In genomic region chr13:39441799-39442198, GRCm38 (mm10) we compare ENCODE assay signal across 24 mouse cellular contexts.
DNase-seq lines count a peak whose midpoint lies in the region; ATAC-seq and TF ChIP-seq lines count a peak whose summit lies in the region.
"Had no signal": no experiment of that assay in that cellular context is flagged by ENCODE, and none has a peak within 500 bp of the region (broad histone marks: within the 10 kb centered on the region; RNA-seq: fewer than 3 reads in every experiment).

No protein-coding gene starts in this region.

- H3K4me2 ChIP-seq in liver, postnatal 0 days (ENCODE audit: low read depth, low read length) = no peak overlapping the region
- H3K4me2 ChIP-seq in forebrain, embryonic 16.5 days (ENCODE audit: low read length) = no peak overlapping the region
- H3K4me2 ChIP-seq: embryonic facial prominence, embryonic 13.5 days; embryonic facial prominence, embryonic 15.5 days; forebrain, embryonic 12.5 days had no signal

- H3K4me3 ChIP-seq in liver, adult 2 months (ENCODE audit: insufficient read depth, low read depth, low read length) = peak overlapping the region; percentile 53
- H3K4me3 ChIP-seq in liver, postnatal 0 days (ENCODE audit: low read depth, low read length) = no peak overlapping the region
- peak overlapping the region; percentile 60 for H3K4me3 ChIP-seq in testis, adult 2 months (ENCODE audit: control insufficient read depth, low read depth, low read length)
- no peak overlapping the region for H3K4me3 ChIP-seq in forebrain, embryonic 16.5 days (replicated peaks; ENCODE audit: low read length)
- H3K4me3 ChIP-seq: embryonic facial prominence, embryonic 13.5 days; embryonic facial prominence, embryonic 15.5 days; erythroblast, embryonic 14.5 days; forebrain, embryonic 10.5 days; forebrain, embryonic 12.5 days had no signal

- peaks cover 17% of the 10 kb centered on the region for H3K4me1 ChIP-seq in liver, adult 2 months (ENCODE audit: control insufficient read depth, insufficient read depth, low read length)
- H3K4me1 ChIP-seq in liver, postnatal 0 days (ENCODE audit: insufficient read depth) = no peaks in the 10 kb centered on the region
- peaks cover 3% of the 10 kb centered on the region for H3K4me1 ChIP-seq in testis, adult 2 months (ENCODE audit: control insufficient read depth, insufficient read depth, low read length)
- H3K4me1 ChIP-seq in forebrain, embryonic 16.5 days (replicated peaks; ENCODE audit: control insufficient read depth, insufficient read depth, low read length) = no peaks in the 10 kb centered on the region
- H3K4me1 ChIP-seq: embryonic facial prominence, embryonic 13.5 days; forebrain, embryonic 10.5 days; forebrain, embryonic 12.5 days had no signal

- no peak for TF ChIP-seq POLR2A in liver, adult 2 months (IDR thresholded peaks at IDR 0.05; ENCODE audit: extremely low read depth, insufficient read depth, low read length)
- no peak for TF ChIP-seq POLR2A in testis, adult 2 months (IDR thresholded peaks at IDR 0.05; ENCODE audit: control insufficient read depth, low read depth, low read length)

- no peak for TF ChIP-seq CTCF in liver, adult 2 months (IDR thresholded peaks at IDR 0.05; ENCODE audit: low read depth, low read length)
- no peak for TF ChIP-seq CTCF in liver, postnatal 0 days (IDR thresholded peaks at IDR 0.05; ENCODE audit: low read depth)
- no peak for TF ChIP-seq CTCF in testis, adult 2 months (IDR thresholded peaks at IDR 0.05; ENCODE audit: control insufficient read depth, insufficient read depth, insufficient replicate concordance, low read depth, low read length)

- peak overlapping the region; percentile 28 for H3K9ac ChIP-seq in liver, adult 2 months (ENCODE audit: low read depth, low read length)
- H3K9ac ChIP-seq in liver, postnatal 0 days (replicated peaks) = no peak overlapping the region
- no peak overlapping the region for H3K9ac ChIP-seq in forebrain, embryonic 16.5 days (replicated peaks; ENCODE audit: low read depth, low read length)
- H3K9ac ChIP-seq: embryonic facial prominence, embryonic 13.5 days; embryonic facial prominence, embryonic 15.5 days; forebrain, embryonic 12.5 days; forebrain, postnatal 0 days had no signal

- intact Hi-C loops in left cerebral cortex, postnatal 25 days (cut with DNase I) = loop anchor here (2.0 to 5.0 kb wide), 2 partner anchors 259 to 1307 kb away; no protein-coding TSS in a partner anchor

- peaks cover 2% of the 10 kb centered on the region; the same call in 1 of the 2 replicates for H3K36me3 ChIP-seq in liver, adult 2 months (ENCODE audit: control insufficient read depth, insufficient read depth, low read length)
- H3K36me3 ChIP-seq in liver, postnatal 0 days (replicated peaks; ENCODE audit: insufficient read depth, low read length) = no peaks in the 10 kb centered on the region
- no peaks in the 10 kb centered on the region for H3K36me3 ChIP-seq in testis, adult 2 months (ENCODE audit: control insufficient read depth, insufficient read depth, low read length)
- no peaks in the 10 kb centered on the region for H3K36me3 ChIP-seq in forebrain, embryonic 16.5 days (ENCODE audit: control insufficient read depth, insufficient read depth)
- H3K36me3 ChIP-seq: embryonic facial prominence, embryonic 13.5 days; embryonic facial prominence, embryonic 15.5 days; forebrain, embryonic 10.5 days; forebrain, embryonic 12.5 days had no signal

- 47% methylated on average over 13 of the region's 13 CpGs for WGBS in liver, adult 2 months
- 81% methylated on average over 13 of the region's 13 CpGs for WGBS in liver, postnatal 0 days (ENCODE audit: insufficient replicate concordance)
- WGBS in forebrain, embryonic 16.5 days = 94% methylated on average over 13 of the region's 13 CpGs

- H3K27ac ChIP-seq in liver, adult 2 months (replicated peaks; ENCODE audit: insufficient read depth, low read depth, low read length) = peak overlapping the region; percentile 78
- no peak overlapping the region for H3K27ac ChIP-seq in liver, postnatal 0 days (ENCODE audit: low read depth)
- no peak overlapping the region for H3K27ac ChIP-seq in testis, adult 2 months (ENCODE audit: control insufficient read depth, insufficient read depth, low read depth, low read length)
- H3K27ac ChIP-seq in forebrain, embryonic 16.5 days (ENCODE audit: low read length) = no peak overlapping the region
- H3K27ac ChIP-seq: embryonic facial prominence, embryonic 13.5 days; embryonic facial prominence, embryonic 15.5 days; forebrain, embryonic 10.5 days; forebrain, embryonic 12.5 days had no signal

- no peaks in the 10 kb centered on the region for H3K9me3 ChIP-seq in liver, postnatal 0 days (ENCODE audit: low read length)
- H3K9me3 ChIP-seq in forebrain, embryonic 16.5 days (ENCODE audit: control insufficient read depth, low read length) = no peaks in the 10 kb centered on the region
- H3K9me3 ChIP-seq: embryonic facial prominence, embryonic 13.5 days; embryonic facial prominence, embryonic 15.5 days; forebrain, embryonic 10.5 days; forebrain, embryonic 12.5 days had no signal

- no peak for ATAC-seq in liver, postnatal 0 days
- ATAC-seq in forebrain, embryonic 16.5 days = no peak

- TF ChIP-seq EP300 in liver, postnatal 0 days (IDR thresholded peaks at IDR 0.05; ENCODE audit: low read depth) = no peak

- DNase-seq in liver, adult 2 months (ENCODE audit: extremely low read depth, low read depth, low spot score) = peak; percentile 93
- DNase-seq in liver, postnatal 0 days = no peak
- DNase-seq in testis, postnatal 10 days (ENCODE audit: low spot score) = no peak
- peak; percentile 11 for DNase-seq in 416B (ENCODE audit: low read depth)
- DNase-seq in testis, postnatal 14 days (ENCODE audit: low spot score) = peak; percentile 18
- DNase-seq in left cerebral cortex, postnatal 25 days (ENCODE audit: low spot score in 2 of 2) = no peak
- DNase-seq: adrenal gland, adult 2 months; adrenal gland, postnatal 10 days; adrenal gland, postnatal 25 days; cerebellum, adult 11 months; cerebellum, adult 18-20 months; cerebellum, adult 8-10 months; cerebellum, adult 9-11 months; cerebellum, postnatal 14 days; cerebellum, postnatal 36 days; embryo, embryonic 11 days; forebrain, postnatal 0 days had no signal

- H3K27me3 ChIP-seq in liver, adult 2 months (ENCODE audit: control insufficient read depth, insufficient read depth, low read length) = no peaks in the 10 kb centered on the region
- no peaks in the 10 kb centered on the region for H3K27me3 ChIP-seq in liver, postnatal 0 days (ENCODE audit: insufficient read depth, low read length)
- H3K27me3 ChIP-seq in testis, adult 2 months (ENCODE audit: control insufficient read depth, insufficient read depth, low read length) = no peaks in the 10 kb centered on the region
- peaks cover 6% of the 10 kb centered on the region; the same call in 1 of the 2 replicates for H3K27me3 ChIP-seq in forebrain, embryonic 16.5 days (replicated peaks; ENCODE audit: control insufficient read depth, insufficient read depth, low read length)
- H3K27me3 ChIP-seq: embryonic facial prominence, embryonic 13.5 days; embryonic facial prominence, embryonic 15.5 days had no signal

- no peaks in the 10 kb centered on the region; the same call in 1 of the 2 replicates for H3K79me2 ChIP-seq in liver, adult 2 months (ENCODE audit: control insufficient read depth, insufficient read depth, low read length)

Comparison
In these comparisons a context has a peak if more than half of its experiments do, and no peak if none do; other contexts are left out.
1. DNase-seq: peak in liver, adult 2 months (single experiment), 416B (single experiment) and testis, postnatal 14 days (single experiment); none in liver, postnatal 0 days (single experiment), testis, postnatal 10 days (single experiment) and left cerebral cortex, postnatal 25 days (0 of 2).
2. H3K4me3 ChIP-seq: peak in liver, adult 2 months (single experiment) and testis, adult 2 months (single experiment); none in liver, postnatal 0 days (single experiment) and forebrain, embryonic 16.5 days (single experiment).